Mouse (Mus musculus) urinary bladder, postnatal 25 days (tissue): Measurements from ENCODE around the gene Pglyrp1.

ENCODE experiments used
- DNase-seq: peaks from one replicate; pipeline ENCODE4 v3.0.0; 2022; ENCODE audit warnings: low spot score

Pglyrp1 gene

GRCm38 (mm10) chr7:18927759-18928158, 56.6 kb downstream of the Pglyrp1 start:
- no peak for DNase-seq
